Mouse (Mus musculus) brain, embryonic 18.5 days (tissue): ENCODE data around the gene Slc9a3.

ENCODE experiments used
- DNase-seq: peaks from one replicate; pipeline ENCODE4 v3.0.0-alpha.2; 2012; ENCODE audit warnings: low read depth, low spot score

Slc9a3 gene

DNA sequence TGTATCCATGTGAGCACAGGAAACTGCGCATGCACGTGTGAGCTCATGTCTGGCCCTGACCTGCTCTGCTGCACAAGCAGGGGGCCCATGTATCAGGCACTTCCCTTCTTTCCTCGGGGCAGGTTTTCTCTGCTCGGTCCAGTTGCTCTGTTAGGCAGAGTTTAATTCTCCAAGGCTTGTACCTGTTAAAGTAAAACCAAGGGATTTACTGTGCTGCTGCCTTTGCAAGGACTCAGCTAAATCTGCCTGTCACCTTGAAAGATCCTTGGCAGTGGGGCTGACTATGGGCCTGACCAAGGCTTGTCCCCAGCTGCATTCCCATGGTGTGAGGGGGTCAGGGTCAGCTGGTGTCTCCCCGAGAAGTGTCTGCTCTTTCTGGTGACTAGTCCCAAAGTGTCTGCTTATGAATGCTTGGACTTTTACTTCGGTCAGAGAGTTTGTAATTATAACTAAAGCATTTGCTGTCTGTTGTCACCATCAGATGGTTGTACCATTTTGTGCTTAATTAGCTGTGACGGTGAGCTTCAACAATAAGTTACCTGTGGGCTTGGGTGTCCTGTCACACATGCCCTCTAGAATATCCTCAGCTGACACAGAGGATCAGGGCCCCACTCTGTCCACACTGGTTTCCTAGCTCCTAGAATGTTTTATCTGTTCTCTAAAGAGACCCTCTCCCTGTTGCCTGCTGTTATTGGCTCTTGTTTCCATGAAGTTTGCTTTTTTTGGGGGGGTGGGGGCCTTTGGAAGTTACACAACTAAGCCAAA, 23.0 kb downstream of the Slc9a3 start:
- no peak for DNase-seq

DNA sequence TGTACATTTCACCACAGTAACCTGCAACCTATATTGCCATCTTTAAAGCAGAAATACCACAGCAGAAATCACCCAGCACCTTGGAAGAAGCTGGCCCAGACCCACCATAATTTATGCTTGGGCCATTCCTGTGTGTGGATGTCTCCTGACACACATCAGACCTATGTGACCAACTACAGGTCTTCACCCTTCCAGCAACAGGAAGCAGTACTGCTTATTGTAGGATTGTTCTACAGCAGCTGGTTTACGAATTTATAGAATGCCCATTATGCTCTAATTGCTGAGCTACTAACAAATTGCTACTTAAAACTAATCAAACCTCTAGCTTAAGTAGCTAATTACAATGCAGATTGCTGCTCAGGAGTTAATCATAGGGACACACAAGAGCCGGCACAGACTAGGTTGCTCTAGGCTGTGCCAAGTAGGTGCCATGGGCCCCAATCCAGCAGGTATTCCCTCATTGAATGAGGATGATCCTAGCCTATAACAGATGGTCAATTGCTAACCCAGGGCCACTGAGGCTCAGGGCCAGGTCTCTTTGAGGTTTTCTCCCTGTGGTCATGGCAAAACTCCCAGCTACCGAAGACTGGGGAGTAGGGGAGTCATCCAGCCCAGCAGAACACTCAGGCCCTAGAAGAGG, 24.8 kb downstream of the Slc9a3 start:
- no peak for DNase-seq

- no peak for DNase-seq
These were observed 26.1 kb downstream of the Slc9a3 start for GRCm38 (mm10) chr13:74147327-74147726.

DNA sequence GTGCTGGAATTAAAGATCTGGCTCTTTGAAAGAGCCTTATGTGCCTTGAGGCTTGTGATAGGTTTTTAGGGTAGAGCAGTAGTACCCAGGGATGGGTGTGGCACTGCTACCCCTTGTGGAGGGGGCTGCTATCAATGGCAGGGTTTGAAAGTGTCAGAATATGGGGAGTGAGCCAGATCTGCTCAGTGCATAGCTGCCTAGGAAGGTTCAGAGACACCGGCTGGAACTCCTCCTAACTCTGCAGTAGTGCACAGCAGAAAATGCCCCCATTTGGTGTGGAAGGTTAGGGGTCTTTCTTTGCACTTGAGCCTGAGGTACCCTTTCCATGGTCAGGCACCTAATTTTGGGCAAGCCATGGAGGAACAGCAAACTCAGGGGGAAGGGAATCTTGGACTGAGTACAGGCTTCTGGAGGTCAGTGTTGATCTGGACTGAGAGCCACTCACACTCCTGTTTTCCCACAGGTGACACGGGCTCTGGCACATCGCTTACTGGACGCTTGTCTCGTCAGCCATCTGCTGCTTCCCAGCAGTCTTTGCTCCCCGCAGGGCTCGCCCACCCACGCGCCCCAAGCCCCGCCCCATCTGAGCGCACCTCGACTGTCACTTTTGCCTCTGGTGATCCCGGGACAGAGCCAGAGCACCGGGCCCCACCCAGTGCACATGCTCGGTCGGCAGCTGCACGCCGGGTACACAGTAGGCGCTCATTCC, 45.2 kb downstream of the Slc9a3 start:
- peak; percentile 22 for DNase-seq

- no peak for DNase-seq
These were observed 45.8 kb downstream of the Slc9a3 start for GRCm38 (mm10) chr13:74167057-74167413.

DNA sequence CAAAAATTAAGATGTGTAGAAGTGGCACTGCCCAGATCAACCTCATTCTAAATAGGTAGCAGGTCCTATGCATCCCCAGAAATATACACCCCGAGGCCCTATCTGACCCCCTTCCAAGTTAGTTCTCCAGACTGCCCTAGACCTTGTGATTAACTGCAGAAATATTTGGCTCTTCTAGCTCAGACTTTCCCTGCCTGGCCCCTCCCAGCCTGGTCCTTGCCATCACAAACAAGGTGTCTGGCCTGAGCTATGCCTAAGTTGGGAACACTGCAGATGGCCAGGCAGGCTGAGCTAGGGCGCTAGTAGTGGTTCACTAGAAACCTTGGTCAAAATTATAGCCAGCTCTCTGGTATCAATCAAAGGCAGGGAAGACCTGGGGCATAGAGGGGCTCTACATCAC, 46.2 kb downstream of the Slc9a3 start:
- no peak for DNase-seq

DNA sequence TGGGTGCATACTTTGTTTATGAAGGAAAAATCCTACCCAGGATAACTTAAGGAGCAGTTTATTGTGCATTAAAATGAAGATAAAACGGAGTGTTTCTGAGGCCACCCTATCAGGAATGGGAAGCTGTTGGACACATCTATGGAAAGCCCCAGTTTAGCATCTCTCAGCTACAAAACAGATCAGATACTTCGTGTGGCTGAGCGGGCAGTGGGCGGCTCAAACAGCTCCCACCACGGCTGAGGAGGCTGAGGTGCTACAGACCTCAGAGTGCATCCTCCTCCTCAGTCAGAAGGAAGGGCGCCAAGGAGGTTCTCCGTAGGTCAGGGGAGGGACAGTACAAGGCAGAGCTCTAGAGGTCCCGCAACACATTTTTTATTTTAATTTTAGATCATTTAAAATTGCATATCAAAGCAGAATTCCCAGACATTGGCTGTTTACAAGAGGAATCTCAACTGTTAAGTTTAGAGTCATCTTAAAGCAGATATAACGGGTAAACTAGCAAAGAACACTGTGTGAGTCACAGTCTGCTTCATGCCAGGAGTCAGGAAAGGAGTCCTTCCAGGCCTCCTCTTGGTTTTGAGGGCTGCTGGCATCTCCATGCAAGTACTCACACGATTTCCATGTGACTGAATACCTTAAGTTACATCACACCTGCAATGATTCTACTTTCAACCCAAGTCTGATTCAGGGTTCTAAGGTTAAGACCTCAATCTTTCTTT, 48.3 kb downstream of the Slc9a3 start:
- no peak for DNase-seq

- no peak for DNase-seq
These were observed 50.8 kb downstream of the Slc9a3 start for GRCm38 (mm10) chr13:74172036-74172435.

DNA sequence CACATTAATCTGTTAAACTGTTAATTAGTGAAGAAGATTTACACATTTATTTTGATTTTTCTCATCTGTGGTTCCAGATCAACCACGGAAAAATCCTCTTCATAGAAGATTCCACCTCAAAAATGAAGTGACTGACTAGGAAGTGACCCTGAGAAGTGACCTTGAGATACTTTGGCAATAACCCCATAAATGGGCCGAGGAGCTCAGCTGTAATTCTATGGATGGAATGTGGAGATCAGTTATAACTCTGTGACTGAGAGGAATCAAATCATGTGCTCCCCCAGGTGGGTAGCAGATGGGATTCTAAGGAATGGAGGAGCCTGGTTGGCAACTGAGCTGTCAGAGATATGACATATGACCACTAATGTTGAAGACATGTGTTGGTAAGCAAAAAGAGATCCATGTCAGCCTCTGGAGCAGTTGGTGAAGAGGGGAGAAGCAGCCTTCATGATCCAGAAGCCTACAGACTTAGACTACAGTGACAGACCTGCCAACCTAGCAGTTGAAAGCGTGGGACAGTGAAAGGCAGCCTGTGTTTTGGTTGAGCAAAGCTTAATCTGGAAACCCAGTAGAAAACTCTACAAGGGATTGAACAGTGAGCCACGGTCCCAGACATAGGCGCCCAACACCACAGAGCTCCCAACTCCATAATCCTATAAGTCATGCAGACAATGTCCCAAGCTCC, 61.9 kb downstream of the Slc9a3 start:
- DNase-seq = no peak

GRCm38 (mm10) chr13:74192613-74193012, 71.4 kb downstream of the Slc9a3 start:
- no peak for DNase-seq

DNA sequence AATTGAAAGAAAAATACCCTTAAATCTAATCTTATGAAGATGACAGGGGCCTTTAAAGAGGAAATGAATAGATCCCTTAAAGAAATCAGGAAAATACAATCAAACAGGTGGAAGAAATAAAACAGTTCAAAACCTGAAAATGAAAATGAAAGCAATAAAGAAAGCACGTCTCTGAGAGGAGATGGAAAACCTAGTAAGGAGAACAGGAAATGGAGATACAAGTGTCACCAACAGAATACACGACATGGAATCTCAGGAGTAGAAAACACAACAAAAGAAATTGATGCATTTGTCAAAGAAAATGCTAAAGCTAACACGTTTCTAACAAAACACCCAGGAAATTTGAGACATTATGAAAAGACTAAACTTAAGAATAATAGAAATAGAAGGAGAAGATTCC, 75.2 kb downstream of the Slc9a3 start:
- no peak for DNase-seq

- DNase-seq = peak; percentile 66
These were observed 87.2 kb downstream of the Slc9a3 start, which contains the start of gene Exoc3 for GRCm38 (mm10) chr13:74208317-74208985. TSS of gene Exoc3 (minus strand) at chr13:74208732.

- peak; percentile 4 for DNase-seq
These were observed 87.7 kb downstream of the Slc9a3 start for GRCm38 (mm10) chr13:74208986-74209345.

DNA sequence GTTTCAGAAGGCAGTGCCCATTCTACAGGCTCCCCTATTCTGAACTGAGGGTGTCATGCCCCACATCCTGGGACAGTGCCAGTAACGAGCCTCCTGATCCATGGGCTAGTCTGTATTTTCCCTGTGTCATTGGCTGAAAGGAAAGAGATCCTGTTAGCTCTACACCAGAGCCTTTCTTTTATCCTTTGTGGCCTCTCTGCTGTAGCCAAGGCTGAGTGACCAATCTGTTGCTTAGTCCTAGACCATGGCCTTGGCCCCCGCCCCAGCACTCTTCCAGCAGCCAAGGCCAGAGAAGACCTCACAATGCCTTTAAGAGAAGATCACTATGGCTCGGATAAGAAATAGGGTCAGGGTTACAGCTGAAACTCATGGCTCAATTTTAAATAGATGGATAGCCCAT, 97.2 kb downstream of the Slc9a3 start:
- no peak for DNase-seq
